Mouse (Mus musculus) CH12.LX (cell line): ENCODE data around the gene Slc6a19. TPM values are rescaled to one million over a fixed set of nuclear protein-coding genes. Genes with fewer than 3 reads are reported as not detected.

Experiments used
- DNase-seq: peaks from one replicate; pipeline ENCODE4 v3.0.0-alpha.2; 2013; ENCODE audit errors: extremely low read depth
- H3K27ac ChIP-seq: 2 replicates; pipeline ENCODE4 v1.5.1; 2012; ENCODE audit warnings: low read depth, mild to moderate bottlenecking, control low read depth, moderate library complexity; ENCODE audit not compliant: insufficient read depth
- H3K27me3 ChIP-seq: replicated peaks from 2 replicates; pipeline ENCODE3; 2012; ENCODE audit warnings: inconsistent platforms
- H3K36me3 ChIP-seq, 2 experiments: replicated peaks in 1 of 2; 2 replicates each; pipeline versions ENCODE3 to v1.6.1; 2012; ENCODE audit warnings: inconsistent platforms in 1 of 2, low read length in 1 of 2, mild to moderate bottlenecking in 1 of 2, mixed read lengths in 1 of 2, moderate library complexity in 1 of 2; ENCODE audit not compliant: control insufficient read depth in 1 of 2, insufficient read depth in 1 of 2
- H3K4me1 ChIP-seq, 2 experiments: 2 replicates each; pipeline ENCODE4 v1.6.1; 2012; ENCODE audit warnings: inconsistent platforms in 1 of 2, moderate library complexity in 1 of 2; ENCODE audit not compliant: insufficient read depth in 2 of 2, control insufficient read depth in 1 of 2
- H3K4me2 ChIP-seq: 2 replicates; pipeline ENCODE4 v1.6.1; 2012; ENCODE audit warnings: low read depth, mild to moderate bottlenecking, control low read depth; ENCODE audit not compliant: poor library complexity, insufficient read depth, severe bottlenecking
- H3K4me3 ChIP-seq, 3 experiments: fragments of 150-350 bp in 1 of 3; sonication (generic) in 1 of 3; replicated peaks in 1 of 3; 2 replicates each; pipeline versions ENCODE3 to v1.5.1; 2011 to 2012; ENCODE audit warnings: low read depth in 2 of 3, low read length in 2 of 3, mild to moderate bottlenecking in 2 of 3, moderate library complexity in 2 of 3, control low read depth in 1 of 3, improper control_type of control experiment in 1 of 3, inconsistent platforms in 1 of 3, mixed read lengths in 1 of 3; ENCODE audit not compliant: poor library complexity in 1 of 3
- H3K79me2 ChIP-seq: replicated peaks from 2 replicates; pipeline ENCODE4 v1.6.1; 2012; ENCODE audit warnings: mild to moderate bottlenecking, moderate library complexity; ENCODE audit not compliant: control insufficient read depth, poor library complexity, insufficient read depth, severe bottlenecking; ENCODE audit errors: extremely low read depth
- H3K9ac ChIP-seq: 2 replicates; pipeline ENCODE4 v1.6.1; 2012; ENCODE audit warnings: low read depth, mild to moderate bottlenecking, control low read depth, moderate library complexity; ENCODE audit not compliant: insufficient read depth
- H3K9me3 ChIP-seq: replicated peaks from 2 replicates; pipeline ENCODE3; 2012; ENCODE audit warnings: low read length, inconsistent platforms, mixed read lengths
- BHLHE40 ChIP-seq: IDR thresholded peaks from 2 replicates; pipeline ENCODE4 v1.6.1; 2011; ENCODE audit warnings: mild to moderate bottlenecking, low read depth, low read length, improper control_type of control experiment
- CHD1 ChIP-seq: IDR thresholded peaks from 2 replicates; pipeline ENCODE4 v1.6.1; 2012; ENCODE audit warnings: low read depth, low read length, improper control_type of control experiment, inconsistent platforms
- ELF1 ChIP-seq: IDR thresholded peaks from 2 replicates; pipeline ENCODE4 v1.6.1; 2014; ENCODE audit warnings: low read depth, mild to moderate bottlenecking, inconsistent platforms, low read length, improper control_type of control experiment
- EP300 ChIP-seq: IDR thresholded peaks from 2 replicates; pipeline ENCODE4 v1.6.1; 2011; ENCODE audit warnings: low read length, improper control_type of control experiment
- ETS1 ChIP-seq: conservative IDR thresholded peaks from 2 replicates; pipeline ENCODE4 v1.6.1; 2012; ENCODE audit warnings: low read depth, mild to moderate bottlenecking, inconsistent platforms, low read length, improper control_type of control experiment, moderate library complexity
- HCFC1 ChIP-seq: IDR thresholded peaks from 2 replicates; pipeline ENCODE4 v1.6.1; 2012; ENCODE audit warnings: low read depth, mild to moderate bottlenecking, inconsistent platforms, low read length, improper control_type of control experiment
- JUN ChIP-seq: IDR thresholded peaks from 2 replicates; pipeline ENCODE4 v1.6.1; 2011; ENCODE audit warnings: low read depth, mild to moderate bottlenecking, low read length, improper control_type of control experiment, moderate library complexity; ENCODE audit not compliant: insufficient read depth
- JUND ChIP-seq: conservative IDR thresholded peaks from 2 replicates; pipeline ENCODE4 v1.6.1; 2011; ENCODE audit warnings: low read depth, low read length, improper control_type of control experiment
- KAT2A ChIP-seq: IDR thresholded peaks from 2 replicates; pipeline ENCODE4 v1.6.1; 2012; ENCODE audit warnings: low read length, improper control_type of control experiment, inconsistent platforms; ENCODE audit not compliant: insufficient replicate concordance
- MAX ChIP-seq: IDR thresholded peaks from 2 replicates; pipeline ENCODE4 v1.6.1; 2011; ENCODE audit warnings: low read length, improper control_type of control experiment
- MAZ ChIP-seq: IDR thresholded peaks from 2 replicates; pipeline ENCODE4 v1.6.1; 2012; ENCODE audit warnings: low read depth, mild to moderate bottlenecking, inconsistent platforms, low read length, improper control_type of control experiment, moderate library complexity
- MXI1 ChIP-seq: IDR thresholded peaks from 2 replicates; pipeline ENCODE4 v1.6.1; 2011; ENCODE audit warnings: mild to moderate bottlenecking, low read depth, low read length, improper control_type of control experiment
- MYC ChIP-seq: IDR thresholded peaks from 2 replicates; pipeline ENCODE4 v1.6.1; 2011; ENCODE audit warnings: low read depth, mild to moderate bottlenecking, improper control_type of control experiment, low read length
- NELFE ChIP-seq: IDR thresholded peaks from 2 replicates; pipeline ENCODE4 v1.6.1; 2011; ENCODE audit warnings: low read depth, low read length, improper control_type of control experiment
- NRF1 ChIP-seq: IDR thresholded peaks from 2 replicates; pipeline ENCODE4 v1.6.1; 2014; ENCODE audit warnings: low read depth, mild to moderate bottlenecking, inconsistent platforms, low read length, improper control_type of control experiment, moderate library complexity
- PAX5 ChIP-seq: IDR thresholded peaks from 2 replicates; pipeline ENCODE4 v1.6.1; 2012; ENCODE audit warnings: low read length, inconsistent platforms, mixed read lengths
- POLR2A ChIP-seq: IDR thresholded peaks from 2 replicates; pipeline ENCODE4 v1.6.1; 2011; ENCODE audit warnings: low read depth, mild to moderate bottlenecking, improper control_type of control experiment, low read length
- POLR2AphosphoS2 ChIP-seq: IDR thresholded peaks from 2 replicates; pipeline ENCODE4 v1.6.1; 2011; ENCODE audit warnings: low read depth, low read length, improper control_type of control experiment
- RAD21 ChIP-seq: IDR thresholded peaks from 2 replicates; pipeline ENCODE4 v1.6.1; 2011; ENCODE audit warnings: low read depth, mild to moderate bottlenecking, low read length, improper control_type of control experiment, moderate library complexity
- RCOR1 ChIP-seq: conservative IDR thresholded peaks from 2 replicates; pipeline ENCODE4 v1.6.1; 2012; ENCODE audit warnings: low read depth, mild to moderate bottlenecking, inconsistent platforms, low read length, improper control_type of control experiment
- SIN3A ChIP-seq: IDR thresholded peaks from 2 replicates; pipeline ENCODE4 v1.6.1; 2012; ENCODE audit warnings: low read length, improper control_type of control experiment, inconsistent platforms
- TBP ChIP-seq: conservative IDR thresholded peaks from 2 replicates; pipeline ENCODE4 v1.6.1; 2011; ENCODE audit warnings: low read depth, low read length, improper control_type of control experiment
- TCF12 ChIP-seq: IDR thresholded peaks from 2 replicates; pipeline ENCODE4 v1.6.1; 2014; ENCODE audit warnings: low read depth, mild to moderate bottlenecking, inconsistent platforms, low read length, improper control_type of control experiment
- USF1 ChIP-seq: IDR thresholded peaks from 2 replicates; pipeline ENCODE4 v1.6.1; 2014; ENCODE audit warnings: low read depth, mild to moderate bottlenecking, inconsistent platforms, low read length, improper control_type of control experiment
- USF2 ChIP-seq: conservative IDR thresholded peaks from 2 replicates; pipeline ENCODE4 v1.6.1; 2011; ENCODE audit warnings: low read depth, low read length, improper control_type of control experiment
- ZKSCAN1 ChIP-seq: IDR thresholded peaks from 2 replicates; pipeline ENCODE4 v1.6.1; 2012; ENCODE audit warnings: low read depth, inconsistent platforms, low read length, improper control_type of control experiment, borderline replicate concordance
- ZMIZ1 ChIP-seq: IDR thresholded peaks from 2 replicates; pipeline ENCODE4 v1.6.1; 2012; ENCODE audit warnings: low read depth, mild to moderate bottlenecking, inconsistent platforms, low read length, improper control_type of control experiment
- ZNF384 ChIP-seq: IDR thresholded peaks from 2 replicates; pipeline ENCODE4 v1.6.1; 2012; ENCODE audit warnings: low read depth, low read length, improper control_type of control experiment, inconsistent platforms
- dilution Hi-C: fragments of 300-500 bp; cut with MboI; formaldehyde crosslinking; loops from 2 replicates; pipeline ENCODE4 v1.14.3; 2020; ENCODE audit warnings: low sequenced_read_pairs; ENCODE audit not compliant: extremely low pct_unique_long_range_greater_than_20kb, extremely low pct_ligation_motif_present
- in situ Hi-C: fragments of 300-500 bp; cut with MboI; formaldehyde crosslinking; loops from 3 replicates; pipeline ENCODE4 v1.14.3; 2019; ENCODE audit warnings: low sequenced_read_pairs, low pct_ligation_motif_present, low pct_unique_long_range_greater_than_20kb, mixed read lengths
- polyA plus RNA-seq: library from polyadenylated mRNA; unstranded; fragments of >175 nt; gene quantifications from 2 replicates; pipeline ENCODE4 v1.2.1, GENCODE M21; 2012; ENCODE audit warnings: low read depth; ENCODE audit not compliant: insufficient read length
- total RNA-seq, 2 experiments: library from RNA; depleted of rRNA; stranded (reverse); fragments of 300-350 nt in 1 of 2; fragments of >200 nt in 1 of 2; gene quantifications; 2 replicates each; pipeline ENCODE4 v1.2.3; 2012 to 2014

Slc6a19 gene
- total and polyA plus RNA-seq, 3 experiments = 0.13 TPM; not detected in 1

DNA sequence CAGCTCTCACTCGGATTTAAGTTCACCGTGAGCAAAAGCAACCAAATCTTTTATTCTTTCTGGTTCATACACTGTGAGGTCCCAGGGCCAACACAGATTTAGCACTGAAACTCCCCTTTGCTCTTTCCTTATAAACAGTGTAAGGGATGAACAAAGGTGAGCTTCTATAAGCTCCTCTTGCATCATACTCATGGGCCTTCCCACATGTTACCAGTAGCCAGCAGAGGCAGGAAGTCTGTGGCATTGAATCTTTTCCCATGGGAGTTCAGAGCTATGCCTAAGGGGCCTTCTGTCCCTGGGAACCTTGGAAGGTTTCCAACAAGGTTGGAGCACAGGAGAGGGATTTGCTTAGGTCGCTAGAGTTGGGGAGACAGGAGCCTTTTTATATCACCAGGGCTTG is 7.6 kb upstream of the Slc6a19 start:
- Histone ChIP-seq H3K79me2 (no peaks in the 10 kb centered on the region), H3K4me3 (no peak overlapping the region), H3K36me3 (no peaks in the 10 kb centered on the region), H3K27me3 (peaks cover 5% of the 10 kb centered on the region), H3K4me1 (peaks cover 0 to 17% of the 10 kb centered on the region in 2 experiments; a peak in 2 of 4 replicates), H3K4me2 (no peak overlapping the region), H3K9ac (no peak overlapping the region), H3K27ac (no peak overlapping the region), H3K9me3 (no peaks in the 10 kb centered on the region)
- in situ Hi-C loops (no loop called here), dilution Hi-C loops (no loop called here)
- no peak for TF ChIP-seq MAZ
- no peak for TF ChIP-seq NRF1
- no peak for TF ChIP-seq SIN3A
- TF ChIP-seq ZKSCAN1 = no peak
- no peak for TF ChIP-seq EP300
- no peak for TF ChIP-seq MYC
- TF ChIP-seq CHD1 = no peak
- TF ChIP-seq ZMIZ1 = no peak
- TF ChIP-seq NELFE = no peak
- TF ChIP-seq BHLHE40 = no peak
- no peak for TF ChIP-seq TBP
- TF ChIP-seq KAT2A = no peak
- TF ChIP-seq RCOR1 = no peak
- TF ChIP-seq MAX = no peak
- no peak for TF ChIP-seq RAD21
- DNase-seq = no peak

- in situ Hi-C loops = no loop called here
- peaks cover 0 to 17% of the 10 kb centered on the region in 2 experiments; a peak in 2 of 4 replicates for H3K4me1 ChIP-seq
These were observed 7.1 kb upstream of the Slc6a19 start for GRCm38 (mm10) chr13:73711803-73712202.

More at GRCm38 (mm10) chr13:73711803-73712202, 7.1 kb upstream of the Slc6a19 start:
- dilution Hi-C loops = no loop called here
- Histone ChIP-seq H3K36me3 (no peaks in the 10 kb centered on the region), H3K9ac (no peak overlapping the region), H3K27ac (no peak overlapping the region), H3K4me2 (no peak overlapping the region), H3K4me3 (no peak overlapping the region), H3K79me2 (no peaks in the 10 kb centered on the region), H3K9me3 (no peaks in the 10 kb centered on the region), H3K27me3 (peaks cover 5% of the 10 kb centered on the region)
- no peak for DNase-seq
- TF ChIP-seq ETS1 (no peak), RAD21 (no peak), PAX5 (no peak), ZKSCAN1 (no peak), ELF1 (no peak), TCF12 (no peak), USF1 (no peak), HCFC1 (no peak), POLR2A (no peak), JUND (no peak), MYC (no peak), ZNF384 (no peak), USF2 (no peak), KAT2A (no peak), POLR2AphosphoS2 (no peak), MAZ (no peak), JUN (no peak), MXI1 (no peak)
